Mouse (Mus musculus): ENCODE measurements around the gene Nhsl1.

DNA sequence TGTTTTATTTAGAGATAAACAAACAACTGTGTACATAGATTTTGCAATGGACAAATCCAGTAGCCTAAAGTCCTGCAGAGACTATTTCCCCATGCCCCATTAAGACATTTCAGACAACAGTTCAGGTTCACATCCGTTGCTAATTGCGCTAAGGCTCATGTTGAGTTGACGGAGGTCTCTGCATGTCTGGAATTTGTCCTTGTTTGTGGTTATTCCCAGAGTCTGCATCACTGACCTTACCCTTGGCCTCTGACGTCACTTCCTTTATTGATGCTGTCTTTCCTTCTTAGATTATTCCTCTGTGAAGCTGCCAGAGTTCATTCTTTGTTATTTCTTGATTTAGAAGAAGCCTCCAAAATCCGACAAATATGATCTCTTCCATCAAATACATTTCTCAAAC, 34.8 kb upstream of the Nhsl1 start:
- TF ChIP-seq CTCF (IDR thresholded peaks at IDR 0.05; ENCODE audit: low read depth, low read length), result no peak
- TF ChIP-seq POLR2A (IDR thresholded peaks at IDR 0.05; ENCODE audit: borderline replicate concordance, low read depth, low read length), result no peak
